Mouse (Mus musculus) E14TG2a.4 (cell line): ENCODE measurements around the gene Nsun7.

Experiments
- H3K27me3 ChIP-seq: 2 replicates; pipeline ENCODE4 v1.6.1; 2014; ENCODE audit warnings: low read length, control low read depth; ENCODE audit not compliant: insufficient read depth
- H3K36me3 ChIP-seq: 2 replicates; pipeline ENCODE4 v1.6.1; 2014; ENCODE audit warnings: low read length, control low read depth; ENCODE audit not compliant: insufficient read depth
- H3K4me1 ChIP-seq: replicated peaks from 2 replicates; pipeline ENCODE4 v1.6.1; 2014; ENCODE audit warnings: low read depth, low read length, control low read depth
- H3K4me3 ChIP-seq: replicated peaks from 2 replicates; pipeline ENCODE4 v1.5.1; 2014; ENCODE audit warnings: mild to moderate bottlenecking, low read length
- H3K9me3 ChIP-seq: 2 replicates; pipeline ENCODE4 v1.6.1; 2014; ENCODE audit warnings: low read length, control low read depth
- CTCF ChIP-seq: conservative IDR thresholded peaks from 2 replicates; pipeline ENCODE4 v1.5.1; 2014; ENCODE audit warnings: low read length
- NANOG ChIP-seq: IDR thresholded peaks from 2 replicates; pipeline ENCODE4 v1.6.1; 2014; ENCODE audit warnings: borderline replicate concordance, low read length, mixed read lengths
- POU5F1 ChIP-seq: IDR thresholded peaks from 2 replicates; pipeline ENCODE4 v1.6.1; 2014; ENCODE audit warnings: low read length, borderline replicate concordance

The Nsun7 gene

GRCm38 (mm10) chr5:66346756-66347155 lies 87.1 kb downstream of the Nsun7 start:
- Histone ChIP-seq H3K9me3 (no peaks in the 10 kb centered on the region), H3K4me3 (no peak overlapping the region)
- no peak for TF ChIP-seq NANOG
- no peak for TF ChIP-seq CTCF
- TF ChIP-seq POU5F1, result no peak

More at GRCm38 (mm10) chr5:66346756-66347155, 87.1 kb downstream of the Nsun7 start:
- Histone ChIP-seq H3K27me3 (no peaks in the 10 kb centered on the region), H3K4me1 (peaks cover 37% of the 10 kb centered on the region), H3K36me3 (peaks cover 17% of the 10 kb centered on the region)
